Mouse (Mus musculus): ENCODE measurements around the gene Cd320. TPM values are rescaled to one million over a fixed set of nuclear protein-coding genes. Genes with fewer than 3 reads are reported as not detected.
"Not testable (repeated sequence)": the region's sequence is repeated elsewhere in the genome, so short reads cannot be mapped to it uniquely, and the experiment has no call there.

The Cd320 gene
- total RNA-seq (2017) = 9.5 and 20.2 TPM in 2 replicates

- ATAC-seq (replicated peaks; ENCODE audit: low read depth, poor library complexity, severe bottlenecking) = peak; percentile 90
These were observed at the start of gene Cd320 for GRCm38 (mm10) chr17:33842966-33843795. Gene Cd320 (plus strand): TSS chr17:33843091.

GRCm38 (mm10) chr17:33798306-33798705, 44.6 kb upstream of the Cd320 start:
- 0 out of 2 replicates have a peak, but pooled peaks have one; percentile 32 for ATAC-seq (replicated peaks; ENCODE audit: low read depth, poor library complexity, severe bottlenecking)

GRCm38 (mm10) chr17:33799277-33799676, 43.6 kb upstream of the Cd320 start:
- ATAC-seq (replicated peaks; ENCODE audit: low read depth, poor library complexity, severe bottlenecking) = no peak

GRCm38 (mm10) chr17:33802221-33802620, 40.7 kb upstream of the Cd320 start:
- peak; percentile 54 for ATAC-seq (replicated peaks; ENCODE audit: low read depth, poor library complexity, severe bottlenecking)

GRCm38 (mm10) chr17:33804205-33804604, 38.7 kb upstream of the Cd320 start:
- no peak for ATAC-seq (replicated peaks; ENCODE audit: low read depth, poor library complexity, severe bottlenecking)

GRCm38 (mm10) chr17:33804745-33805144, 38.1 kb upstream of the Cd320 start:
- no peak for ATAC-seq (replicated peaks; ENCODE audit: low read depth, poor library complexity, severe bottlenecking)

GRCm38 (mm10) chr17:33807181-33807888, 35.6 kb upstream of the Cd320 start:
- ATAC-seq (replicated peaks; ENCODE audit: low read depth, poor library complexity, severe bottlenecking) = no peak

- no peak for ATAC-seq (replicated peaks; ENCODE audit: low read depth, poor library complexity, severe bottlenecking)
These were observed 34.7 kb upstream of the Cd320 start for GRCm38 (mm10) chr17:33808192-33808591.

- peak; percentile 98 for ATAC-seq (replicated peaks; ENCODE audit: low read depth, poor library complexity, severe bottlenecking)
These were observed 32.4 kb upstream of the Cd320 start, which contains the start of gene Kank3 for GRCm38 (mm10) chr17:33810334-33811141. Gene Kank3 (plus strand): TSS chr17:33810519.

- 0 out of 2 replicates have a peak, but pooled peaks have one; percentile 10 for ATAC-seq (replicated peaks; ENCODE audit: low read depth, poor library complexity, severe bottlenecking)
These were observed 31.8 kb upstream of the Cd320 start for GRCm38 (mm10) chr17:33811142-33811516.

- no peak for ATAC-seq (replicated peaks; ENCODE audit: low read depth, poor library complexity, severe bottlenecking)
These were observed 30.4 kb upstream of the Cd320 start for GRCm38 (mm10) chr17:33812475-33812874.

- ATAC-seq (replicated peaks; ENCODE audit: low read depth, poor library complexity, severe bottlenecking) = no peak
These were observed 29.9 kb upstream of the Cd320 start for GRCm38 (mm10) chr17:33812990-33813389.

GRCm38 (mm10) chr17:33815399-33815798, 27.5 kb upstream of the Cd320 start:
- ATAC-seq (replicated peaks; ENCODE audit: low read depth, poor library complexity, severe bottlenecking) = no peak

- ATAC-seq (replicated peaks; ENCODE audit: low read depth, poor library complexity, severe bottlenecking) = no peak
These were observed 26.3 kb upstream of the Cd320 start for GRCm38 (mm10) chr17:33816612-33817011.

- ATAC-seq (replicated peaks; ENCODE audit: low read depth, poor library complexity, severe bottlenecking) = peak; percentile 85
These were observed 25.5 kb upstream of the Cd320 start for GRCm38 (mm10) chr17:33817184-33817968.

GRCm38 (mm10) chr17:33817969-33818643, 24.8 kb upstream of the Cd320 start:
- peak; percentile 23 for ATAC-seq (replicated peaks; ENCODE audit: low read depth, poor library complexity, severe bottlenecking)

- no peak for ATAC-seq (replicated peaks; ENCODE audit: low read depth, poor library complexity, severe bottlenecking)
These were observed 20.4 kb upstream of the Cd320 start for GRCm38 (mm10) chr17:33822436-33822959.

- ATAC-seq (replicated peaks; ENCODE audit: low read depth, poor library complexity, severe bottlenecking) = not testable (repeated sequence)
These were observed 19.7 kb upstream of the Cd320 start for GRCm38 (mm10) chr17:33823171-33823570.

Measured in common myeloid progenitor, adult 5-6 weeks (primary cell).